Mouse (Mus musculus) liver, embryonic 11.5 days (tissue): ENCODE data around the gene Cldn11. TPM values are rescaled to one million over a fixed set of nuclear protein-coding genes. Genes with fewer than 3 reads are reported as not detected.
A peak's percentile ranks its signal among the peaks of the same experiment; 100 is the strongest.
"Not testable (repeated sequence)": the region's sequence is repeated elsewhere in the genome, so short reads cannot be mapped to it uniquely, and the experiment has no call there.

Source experiments
- ATAC-seq: fragments of 200-750 bp; cut with Nextera tagmentation; replicated peaks from 2 replicates; pipeline ENCODE4 v1.8.0; 2017; ENCODE audit warnings: moderate number of reproducible peaks, mild to moderate bottlenecking, moderate TSS enrichment, moderate library complexity; ENCODE audit not compliant: low FRiP score
- DNase-seq: peaks from one replicate; pipeline ENCODE4 v3.0.0-alpha.2; 2017; ENCODE audit warnings: low spot score
- H3K27ac ChIP-seq: fragments of 300-500 bp; sonication (generic); 2 replicates; pipeline ENCODE4 v1.5.1; 2014; ENCODE audit warnings: mild to moderate bottlenecking, low read depth, low read length, control low read depth
- H3K27me3 ChIP-seq: fragments of 300-500 bp; sonication (generic); replicated peaks from 2 replicates; pipeline ENCODE4 v1.6.1; 2014; ENCODE audit warnings: low read length, mixed read lengths; ENCODE audit not compliant: control insufficient read depth, insufficient read depth
- H3K36me3 ChIP-seq: fragments of 300-500 bp; sonication (generic); 2 replicates; pipeline ENCODE4 v1.6.1; 2014; ENCODE audit warnings: mild to moderate bottlenecking, low read length, moderate library complexity, mixed read lengths; ENCODE audit not compliant: control insufficient read depth, insufficient read depth
- H3K4me1 ChIP-seq: fragments of 300-500 bp; sonication (generic); replicated peaks from 2 replicates; pipeline ENCODE4 v1.6.1; 2014; ENCODE audit warnings: low read length, mixed read lengths; ENCODE audit not compliant: control insufficient read depth, insufficient read depth
- H3K4me2 ChIP-seq: fragments of 300-500 bp; sonication (generic); 2 replicates; pipeline ENCODE4 v1.6.1; 2014; ENCODE audit warnings: mild to moderate bottlenecking, control low read depth, moderate library complexity
- H3K4me3 ChIP-seq: fragments of 300-500 bp; sonication (generic); 2 replicates; pipeline ENCODE4 v1.5.1; 2014; ENCODE audit warnings: low read depth, low read length, control low read depth
- H3K9ac ChIP-seq: fragments of 300-500 bp; sonication (generic); 2 replicates; pipeline ENCODE4 v1.6.1; 2014; ENCODE audit warnings: low read depth, low read length, control low read depth
- H3K9me3 ChIP-seq: fragments of 300-500 bp; sonication (generic); 2 replicates; pipeline ENCODE4 v1.6.1; 2016; ENCODE audit warnings: low read length, inconsistent platforms, mixed read lengths; ENCODE audit not compliant: control insufficient read depth
- WGBS: fragments of 180-500 bp; shearing (Covaris S2); extraction: QIAGEN DNeasy Blood & Tissue Kit; methylation state at CpG from one replicate; pipeline ENCODE4 v1.1.7; 2014; 5-methylcytosine and 5-hydroxymethylcytosine counted together
- polyA plus RNA-seq: library from polyadenylated mRNA; unstranded; fragments of >200 nt; fragmentation: Nextera tagmentation; extraction: Ambion mirVana; gene quantifications from 2 replicates; pipeline ENCODE4 v1.2.1, GENCODE M21; 2014

The Cldn11 gene
- polyA plus RNA-seq, 1 experiment from 2014 or later: 0.89 TPM

DNA sequence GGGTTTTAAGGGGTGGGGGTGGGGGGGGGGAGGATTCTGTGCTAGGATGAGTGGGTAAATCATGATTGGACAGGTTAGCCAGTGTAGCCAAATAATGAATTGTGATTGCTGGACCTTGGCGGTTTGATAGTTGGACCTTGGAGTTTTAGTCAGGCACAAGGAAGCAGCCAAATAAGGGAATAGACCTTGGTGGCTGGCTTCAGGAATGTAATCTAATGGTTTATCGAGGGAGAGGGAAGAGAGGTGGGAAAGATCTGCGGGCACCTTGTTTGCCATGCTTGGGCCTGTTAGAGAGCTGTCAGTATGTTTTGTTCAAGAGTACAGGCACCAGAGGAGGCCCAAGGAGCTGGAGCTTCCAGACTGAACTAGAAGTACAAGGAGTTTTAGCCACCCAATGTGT is 22.9 kb upstream of the Cldn11 start:
- ATAC-seq: no peak

GRCm38 (mm10) chr3:31129766-31130165 is 20.0 kb upstream of the Cldn11 start:
- Histone ChIP-seq H3K9ac (no peak overlapping the region), H3K9me3 (no peaks in the 10 kb centered on the region), H3K36me3 (no peaks in the 10 kb centered on the region), H3K4me2 (no peak overlapping the region), H3K4me1 (peaks cover 11% of the 10 kb centered on the region), H3K27ac (no peak overlapping the region), H3K4me3 (no peak overlapping the region), H3K27me3 (no peaks in the 10 kb centered on the region)
- DNase-seq (no peak), ATAC-seq (no peak)
- WGBS: 43% methylated on average over 4 of the region's 4 CpGs

More for the DNA sequence above, 22.9 kb upstream of the Cldn11 start:
- Histone ChIP-seq H3K27ac (no peak overlapping the region), H3K4me2 (no peak overlapping the region), H3K27me3 (no peaks in the 10 kb centered on the region), H3K4me3 (no peak overlapping the region), H3K9ac (no peak overlapping the region), H3K4me1 (no peaks in the 10 kb centered on the region), H3K36me3 (no peaks in the 10 kb centered on the region; the same call in 1 of the 2 replicates), H3K9me3 (no peaks in the 10 kb centered on the region)
- no peak for DNase-seq
- 85% methylated on average over 3 of the region's 3 CpGs for WGBS

DNA sequence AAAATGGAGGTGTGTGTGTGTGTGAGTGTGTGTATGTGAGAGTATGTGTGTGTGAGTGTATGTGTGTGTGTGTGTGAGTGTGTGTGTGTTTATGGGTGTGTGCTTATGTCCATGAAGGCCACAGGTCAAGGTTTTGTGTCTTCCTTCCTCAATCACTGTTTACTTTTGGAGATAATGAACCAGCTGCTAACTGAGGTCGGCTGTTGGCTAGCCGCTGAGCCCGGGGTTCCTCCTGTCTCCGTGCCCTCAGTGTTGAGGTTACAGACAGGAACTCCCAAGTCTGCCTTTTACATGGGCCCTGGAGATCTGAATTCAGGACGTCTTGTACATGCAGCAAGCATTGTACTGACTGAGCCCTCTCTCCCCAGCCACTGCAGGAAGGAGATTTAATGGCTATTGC is 16.1 kb upstream of the Cldn11 start:
- Histone ChIP-seq H3K9ac (no peak overlapping the region), H3K27ac (no peak overlapping the region), H3K9me3 (no peaks in the 10 kb centered on the region), H3K27me3 (no peaks in the 10 kb centered on the region), H3K4me3 (no peak overlapping the region), H3K4me1 (peaks cover 11% of the 10 kb centered on the region), H3K4me2 (no peak overlapping the region), H3K36me3 (no peaks in the 10 kb centered on the region)
- DNase-seq (no peak), ATAC-seq (peak; percentile 19; the same call in 1 of the 2 replicates)
- 14% methylated on average over 5 of the region's 5 CpGs for WGBS

DNA sequence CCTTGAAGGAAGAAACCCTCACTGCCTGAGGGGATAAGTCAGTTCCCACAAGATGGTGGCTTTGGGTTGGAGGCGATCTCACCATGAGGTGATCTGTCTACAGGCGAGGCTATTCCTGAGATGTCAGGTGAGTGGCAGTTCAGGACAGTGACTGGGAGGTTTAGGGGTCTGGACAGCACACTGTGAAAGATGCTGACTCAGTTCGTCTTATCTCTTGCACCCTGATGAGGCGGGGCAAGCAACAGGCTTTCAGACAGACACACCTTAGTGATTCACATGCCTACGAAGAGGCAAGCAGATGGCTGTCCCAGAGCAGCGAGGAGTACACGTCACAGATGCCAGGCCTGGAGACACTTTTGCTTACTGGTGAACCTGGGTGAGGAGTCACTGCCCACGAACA is 15.5 kb upstream of the Cldn11 start:
- H3K36me3 ChIP-seq: no peaks in the 10 kb centered on the region
- H3K4me2 ChIP-seq: peak overlapping the region; percentile 16; the same call in 1 of the 2 replicates
- no peaks in the 10 kb centered on the region for H3K27me3 ChIP-seq
- H3K9ac ChIP-seq: no peak overlapping the region
- ATAC-seq (peak; percentile 87), DNase-seq (no peak)
- peaks cover 11% of the 10 kb centered on the region for H3K4me1 ChIP-seq
- no peak overlapping the region for H3K4me3 ChIP-seq
- H3K27ac ChIP-seq: no peak overlapping the region
- H3K9me3 ChIP-seq: no peaks in the 10 kb centered on the region
- WGBS: 45% methylated on average over 8 of the region's 8 CpGs

- H3K27me3 ChIP-seq: no peaks in the 10 kb centered on the region
- no peak overlapping the region for H3K27ac ChIP-seq
- no peaks in the 10 kb centered on the region for H3K9me3 ChIP-seq
- ATAC-seq (no peak), DNase-seq (no peak)
- H3K4me2 ChIP-seq: no peak overlapping the region
- H3K4me1 ChIP-seq: peaks cover 11% of the 10 kb centered on the region
- H3K36me3 ChIP-seq: no peaks in the 10 kb centered on the region
- 53% methylated on average over 7 of the region's 7 CpGs for WGBS
- no peak overlapping the region for H3K9ac ChIP-seq
- no peak overlapping the region for H3K4me3 ChIP-seq
Observed at GRCm38 (mm10) chr3:31134696-31135095, 15.0 kb upstream of the Cldn11 start.

GRCm38 (mm10) chr3:31136591-31136990 is 13.1 kb upstream of the Cldn11 start:
- not testable (repeated sequence) for H3K27me3 ChIP-seq, H3K36me3 ChIP-seq, H3K9me3 ChIP-seq, H3K4me3 ChIP-seq, H3K9ac ChIP-seq, DNase-seq, H3K4me2 ChIP-seq, H3K27ac ChIP-seq, ATAC-seq
- WGBS: 59% methylated on average over 4 of the region's 4 CpGs
- peaks cover 11% of the 10 kb centered on the region for H3K4me1 ChIP-seq

GRCm38 (mm10) chr3:31138454-31139424 is 11.0 kb upstream of the Cldn11 start:
- Histone ChIP-seq H3K27me3 (no peaks in the 10 kb centered on the region), H3K4me2 (no peak overlapping the region), H3K4me1 (peaks cover 7% of the 10 kb centered on the region), H3K9ac (no peak overlapping the region), H3K27ac (no peak overlapping the region), H3K36me3 (no peaks in the 10 kb centered on the region), H3K4me3 (no peak overlapping the region), H3K9me3 (no peaks in the 10 kb centered on the region)
- whole genome bisulfite sequencing: 52% methylated on average over 13 of the region's 13 CpGs
- DNase-seq (peak; percentile 44), ATAC-seq (no peak)

- 79% methylated on average over 4 of the region's 4 CpGs for WGBS
- Histone ChIP-seq H3K9me3 (no peaks in the 10 kb centered on the region), H3K4me3 (no peak overlapping the region), H3K27me3 (no peaks in the 10 kb centered on the region; the same call in 1 of the 2 replicates), H3K27ac (no peak overlapping the region), H3K4me2 (no peak overlapping the region), H3K36me3 (no peaks in the 10 kb centered on the region), H3K9ac (no peak overlapping the region), H3K4me1 (no peaks in the 10 kb centered on the region)
- no peak for DNase-seq
- ATAC-seq: no peak
Observed at GRCm38 (mm10) chr3:31141621-31142020, 8.1 kb upstream of the Cldn11 start.

DNA sequence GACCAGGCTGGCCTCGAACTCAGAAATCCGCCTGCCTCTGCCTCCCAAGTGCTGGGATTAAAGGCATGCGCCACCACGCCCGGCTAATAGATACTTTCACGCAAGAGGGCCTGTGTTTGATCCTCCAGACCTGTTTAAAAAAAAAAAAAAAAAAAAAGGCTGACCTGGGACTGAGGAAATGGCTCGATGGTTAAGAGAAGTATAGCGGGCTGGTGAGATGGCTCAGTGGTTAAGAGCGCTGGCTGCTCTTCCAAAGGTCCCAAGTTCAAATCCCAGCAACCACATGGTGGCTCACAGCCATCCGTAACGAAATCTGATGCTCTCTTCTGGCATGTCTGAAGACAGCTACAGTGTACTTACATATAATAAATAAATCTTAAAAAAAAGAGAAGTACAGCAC is 4.5 kb upstream of the Cldn11 start:
- H3K4me2 ChIP-seq, ATAC-seq: not testable (repeated sequence)
- WGBS: 82% methylated on average over 11 of the region's 11 CpGs

More for the DNA sequence above, 4.5 kb upstream of the Cldn11 start:
- not testable (repeated sequence) for H3K36me3 ChIP-seq, H3K4me3 ChIP-seq, DNase-seq, H3K4me1 ChIP-seq, H3K9me3 ChIP-seq, H3K9ac ChIP-seq, H3K27ac ChIP-seq
- H3K27me3 ChIP-seq: peaks cover 13% of the 10 kb centered on the region
